Mouse (Mus musculus): ENCODE measurements around the gene Csmd2.

DNA sequence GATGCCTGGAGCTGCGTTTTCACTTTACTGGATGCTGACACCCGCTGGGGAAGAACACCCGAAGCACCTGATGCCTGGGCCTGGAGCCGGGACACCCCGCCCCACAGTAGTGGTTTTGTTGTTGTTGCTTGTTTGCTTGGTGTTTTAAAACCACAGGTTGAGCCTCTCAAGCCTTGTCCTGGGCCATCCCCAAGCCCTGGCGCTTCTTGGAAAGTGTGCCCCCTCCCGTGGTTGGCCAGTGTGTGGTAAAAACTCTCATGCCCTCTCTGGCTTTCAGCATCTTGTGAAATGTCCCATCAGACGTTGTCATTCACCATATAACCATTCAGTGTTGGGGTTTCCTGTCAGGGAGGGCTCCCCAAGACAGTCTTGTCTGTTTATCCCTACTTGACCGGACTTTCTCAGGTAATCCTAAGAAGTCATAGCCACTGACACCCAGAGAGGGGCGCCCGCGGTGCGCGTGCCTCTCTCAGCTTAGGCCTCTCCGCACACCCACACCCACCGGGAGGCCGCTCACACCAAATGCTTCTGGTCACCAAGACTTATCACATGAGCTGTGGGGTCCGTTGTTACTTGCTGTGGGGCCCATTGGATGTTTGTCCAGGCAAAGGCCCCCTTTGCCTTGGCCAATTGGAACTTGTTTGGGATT is 1.8 kb downstream of the Csmd2 start:
- no peak for TF ChIP-seq CTCF (conservative IDR thresholded peaks at IDR 0.05; ENCODE audit: insufficient read depth, insufficient read length, low read depth, low read length)
- no peak for TF ChIP-seq POLR2A (IDR thresholded peaks at IDR 0.05; ENCODE audit: low read depth, low read length)
